Comparison of ENCODE assay signal across 8 mouse cellular contexts in genomic region chr12:31265722-31266431, GRCm38 (mm10). TPM values are rescaled to one million over a fixed set of nuclear protein-coding genes. Genes with fewer than 3 reads are reported as not detected.
A peak's percentile ranks its signal among the peaks of the same experiment; 100 is the strongest.
DNase-seq lines count a peak whose midpoint lies in the region; ATAC-seq and TF ChIP-seq lines count a peak whose summit lies in the region.

No protein-coding gene starts in this region.

- H3K4me2 ChIP-seq in hindbrain, embryonic 11.5 days (replicated peaks; ENCODE audit: low read depth, low read length), result peak overlapping the region; percentile 68
- peak overlapping the region; percentile 81 for H3K4me2 ChIP-seq in neural tube, embryonic 13.5 days

- TF ChIP-seq POLR2A in cerebellum, adult 2 months (IDR thresholded peaks at IDR 0.05; ENCODE audit: borderline replicate concordance, insufficient read depth, low read length), result no peak

- intact Hi-C loops in left cerebral cortex, postnatal 4 days (cut with DNase I), result loop anchor here (5.0 to 10.0 kb wide), 2 partner anchors 99 to 141 kb away; no protein-coding TSS in a partner anchor

- DNase-seq in cerebellum, adult 2 months, result no peak
- DNase-seq in cerebellum, adult 18-20 months, result no peak
- DNase-seq in urinary bladder, postnatal 14 days (ENCODE audit: low spot score), result peak; percentile 28
- no peak for DNase-seq in urinary bladder, postnatal 10 days (ENCODE audit: low spot score)
- DNase-seq in hindbrain, embryonic 11.5 days (ENCODE audit: low spot score), result peak; percentile 53
- DNase-seq in left cerebral cortex, postnatal 4 days, result peak; percentile 27
- DNase-seq in gastrocnemius, adult 18-20 months (ENCODE audit: low spot score), result no peak

- no peaks in the 10 kb centered on the region for H3K27me3 ChIP-seq in cerebellum, adult 2 months (ENCODE audit: control insufficient read depth, insufficient read depth, low read length)
- peaks cover 32% of the 10 kb centered on the region for H3K27me3 ChIP-seq in hindbrain, embryonic 11.5 days (ENCODE audit: control insufficient read depth, insufficient read depth, low read length)
- peaks cover 62% of the 10 kb centered on the region for H3K27me3 ChIP-seq in neural tube, embryonic 13.5 days

- H3K9ac ChIP-seq in hindbrain, embryonic 11.5 days (ENCODE audit: low read depth, low read length), result 0 out of 2 replicates have a peak overlapping the region, but pooled peaks have one; percentile 15
- H3K9ac ChIP-seq in neural tube, embryonic 13.5 days, result peak overlapping the region; percentile 74

- H3K36me3 ChIP-seq in hindbrain, embryonic 11.5 days (ENCODE audit: control insufficient read depth, insufficient read depth, low read length), result no peaks in the 10 kb centered on the region
- H3K36me3 ChIP-seq in neural tube, embryonic 13.5 days, result no peaks in the 10 kb centered on the region

- H3K27ac ChIP-seq in cerebellum, adult 2 months (ENCODE audit: insufficient read depth, low read length), result no peak overlapping the region
- no peak overlapping the region for H3K27ac ChIP-seq in hindbrain, embryonic 11.5 days (ENCODE audit: low read depth, low read length)
- H3K27ac ChIP-seq in neural tube, embryonic 13.5 days (replicated peaks), result peak overlapping the region; percentile 18; the same call in 1 of the 2 replicates

- no peak for TF ChIP-seq CTCF in cerebellum, adult 2 months (IDR thresholded peaks at IDR 0.05; ENCODE audit: borderline replicate concordance, insufficient read depth, low read depth, low read length)

- under 1% methylated on average over 50 of the region's 50 CpGs for WGBS in cerebellum, adult 2 months
- under 1% methylated on average over 50 of the region's 50 CpGs for WGBS in hindbrain, embryonic 11.5 days
- under 1% methylated on average over 50 of the region's 50 CpGs for WGBS in neural tube, embryonic 13.5 days

- peak; percentile 27; the same call in 1 of the 2 replicates for ATAC-seq in hindbrain, embryonic 11.5 days (ENCODE audit: low FRiP score)
- peak; percentile 70 for ATAC-seq in neural tube, embryonic 13.5 days (ENCODE audit: low read depth)

- no peaks in the 10 kb centered on the region for H3K9me3 ChIP-seq in hindbrain, embryonic 11.5 days (ENCODE audit: control insufficient read depth, low read length)
- H3K9me3 ChIP-seq in neural tube, embryonic 13.5 days, result no peaks in the 10 kb centered on the region

- peak overlapping the region; percentile 4 for H3K4me3 ChIP-seq in cerebellum, adult 2 months (replicated peaks; ENCODE audit: insufficient read depth, low read depth, low read length)
- peak overlapping the region; percentile 40 for H3K4me3 ChIP-seq in hindbrain, embryonic 11.5 days (ENCODE audit: low read depth, low read length)
- H3K4me3 ChIP-seq in neural tube, embryonic 13.5 days, result peak overlapping the region; percentile 48

- no peaks in the 10 kb centered on the region; the same call in 1 of the 2 replicates for H3K4me1 ChIP-seq in cerebellum, adult 2 months (ENCODE audit: control insufficient read depth, insufficient read depth, low read length)
- H3K4me1 ChIP-seq in hindbrain, embryonic 11.5 days (replicated peaks; ENCODE audit: control insufficient read depth, insufficient read depth, low read length), result peaks cover 2% of the 10 kb centered on the region; the same call in 1 of the 2 replicates
- peaks cover 31% of the 10 kb centered on the region for H3K4me1 ChIP-seq in neural tube, embryonic 13.5 days (replicated peaks)

RNA-seq across cellular contexts. Expression of gene Lamb1, which starts 0.8 kb away (rescaled TPM):
- polyA plus RNA-seq in cerebellum, adult 2 months (2012; rRNA removed), result 10.6 and 13.2 TPM in 2 replicates
- polyA plus RNA-seq in hindbrain, embryonic 11.5 days (2014; fragmentation: Nextera tagmentation; extraction: Ambion mirVana), result 21.2 and 21.7 TPM in 2 replicates
- total RNA-seq in left cerebral cortex, postnatal 4 days (2021), result 10 to 100 TPM; 50.9 to 55.7 TPM
- polyA plus RNA-seq in neural tube, embryonic 13.5 days (2015; fragmentation: Nextera tagmentation; extraction: Ambion mirVana), result 27.9 and 31.0 TPM in 2 replicates
- total RNA-seq in gastrocnemius, adult 18-20 months (2021), result 10 to 100 TPM; 10.8 to 13.2 TPM

RNA-seq across cellular contexts. Expression of gene Gm6993, which starts 25.3 kb away (rescaled TPM):
- polyA plus RNA-seq in cerebellum, adult 2 months (2012; rRNA removed), result not detected in 2 replicates
- polyA plus RNA-seq in hindbrain, embryonic 11.5 days (2014; fragmentation: Nextera tagmentation; extraction: Ambion mirVana), result not detected in 2 replicates
- total RNA-seq in left cerebral cortex, postnatal 4 days (2021), result not detected
- not detected in 2 replicates for polyA plus RNA-seq in neural tube, embryonic 13.5 days (2015; fragmentation: Nextera tagmentation; extraction: Ambion mirVana)
- total RNA-seq in gastrocnemius, adult 18-20 months (2021), result not detected

Comparison
In these comparisons a context has a peak if more than half of its experiments do, and no peak if none do; other contexts are left out.
1. DNase-seq: peak in urinary bladder, postnatal 14 days (single experiment), hindbrain, embryonic 11.5 days (single experiment) and left cerebral cortex, postnatal 4 days (single experiment); none in cerebellum, adult 2 months (0 of 2), cerebellum, adult 18-20 months (0 of 2), urinary bladder, postnatal 10 days (single experiment) and gastrocnemius, adult 18-20 months (single experiment).
2. Peak in every context shown above with its lines, with median percentiles within 50 percentile points of each other: H3K4me3 ChIP-seq.